Mouse (Mus musculus) layer of hippocampus, adult 11-12 months (tissue): ENCODE results near the gene Cabp4.

Source experiments
- DNase-seq: peaks from one replicate; pipeline ENCODE4 v3.0.0; 2022; ENCODE audit warnings: low spot score

Gene Cabp4

DNA sequence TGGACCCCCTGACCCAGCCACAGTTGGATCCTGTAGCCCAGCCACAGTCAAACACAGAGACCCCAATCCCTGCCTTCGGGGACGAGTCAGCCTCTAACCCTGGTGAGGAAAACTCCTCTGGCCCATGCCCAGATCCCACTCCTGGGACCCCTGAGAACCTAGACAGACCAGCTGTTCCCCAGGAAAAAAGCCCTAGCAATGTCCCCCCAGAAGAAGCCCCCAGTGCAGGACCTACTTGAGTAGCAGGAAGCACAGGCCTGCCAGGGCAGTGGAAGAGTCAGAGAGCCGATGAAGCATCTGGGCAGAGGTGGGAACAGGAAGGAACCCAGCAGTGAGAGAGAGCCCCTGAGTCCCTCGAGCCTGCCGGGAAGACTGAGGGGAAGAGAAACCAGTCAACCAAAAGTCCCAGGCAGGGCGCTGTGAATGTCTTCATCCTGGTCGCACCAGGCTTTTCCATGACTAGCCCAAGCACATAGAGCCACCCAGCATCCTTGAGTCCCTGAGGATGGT lies at the start of gene Cabp4:
Gene Cabp4, minus strand, starts transcription at position 275 of the 510 bp plus-strand sequence.
- DNase-seq: no peak

DNA sequence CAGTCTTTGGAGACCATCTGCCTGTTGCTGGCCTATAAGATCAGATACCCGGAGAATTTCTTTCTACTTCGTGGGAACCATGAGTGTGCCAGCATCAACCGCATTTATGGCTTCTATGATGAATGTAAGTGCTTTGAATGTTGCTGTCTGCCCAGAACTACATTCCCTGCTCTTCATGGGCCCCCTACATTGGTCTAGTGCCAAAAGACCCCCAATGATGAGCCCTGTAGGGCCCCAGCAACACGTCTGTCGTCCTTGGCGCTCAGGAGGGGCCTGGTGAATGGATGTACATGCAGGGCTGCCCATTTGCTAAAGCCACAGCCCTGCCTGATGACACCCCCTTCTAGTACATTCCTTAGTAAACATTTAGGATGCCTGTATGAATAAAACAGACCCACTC lies 49.3 kb upstream of the Cabp4 start:
- DNase-seq: no peak

DNA sequence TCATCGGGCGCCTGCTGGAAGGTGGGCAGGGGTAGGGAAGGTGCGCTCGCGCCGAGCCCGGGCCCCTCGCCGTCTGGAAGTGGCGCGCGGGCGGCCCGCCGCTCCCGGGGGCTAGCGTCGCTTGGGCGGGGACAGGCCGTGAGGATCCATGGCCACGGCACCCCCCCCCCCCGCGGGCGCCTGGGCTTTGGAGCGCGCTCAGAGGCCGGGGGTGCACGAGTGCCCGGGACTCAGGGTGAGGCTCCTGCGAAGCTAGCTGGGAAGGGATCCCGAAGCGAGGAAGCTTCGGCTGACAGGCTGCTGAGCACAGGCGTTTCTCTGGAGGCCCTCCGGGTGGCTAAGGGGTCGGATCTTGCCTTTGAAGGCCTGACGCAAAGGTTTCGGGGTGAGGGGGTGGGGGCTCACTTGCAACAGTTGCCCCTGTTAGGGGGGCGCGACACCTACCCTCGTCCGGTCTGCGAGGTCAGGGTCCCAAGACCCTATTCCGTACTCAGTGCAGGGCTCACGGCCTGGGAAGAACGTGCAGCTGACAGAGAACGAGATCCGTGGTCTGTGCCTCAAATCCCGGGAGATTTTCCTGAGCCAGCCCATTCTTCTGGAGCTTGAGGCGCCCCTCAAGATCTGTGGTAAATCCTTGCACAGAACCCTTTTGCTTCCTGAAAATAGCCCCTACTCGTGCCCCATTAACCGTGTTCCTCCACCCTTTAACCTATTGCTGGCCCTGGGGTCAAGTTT lies 48.6 kb upstream of the Cabp4 start:
- DNase-seq: no peak

- DNase-seq: peak; percentile 91
Measured at GRCm38 (mm10) chr19:4191528-4192250, 47.9 kb upstream of the Cabp4 start, which contains the start of gene Ppp1ca. TSS of gene Ppp1ca (plus strand) at chr19:4192065.

DNA sequence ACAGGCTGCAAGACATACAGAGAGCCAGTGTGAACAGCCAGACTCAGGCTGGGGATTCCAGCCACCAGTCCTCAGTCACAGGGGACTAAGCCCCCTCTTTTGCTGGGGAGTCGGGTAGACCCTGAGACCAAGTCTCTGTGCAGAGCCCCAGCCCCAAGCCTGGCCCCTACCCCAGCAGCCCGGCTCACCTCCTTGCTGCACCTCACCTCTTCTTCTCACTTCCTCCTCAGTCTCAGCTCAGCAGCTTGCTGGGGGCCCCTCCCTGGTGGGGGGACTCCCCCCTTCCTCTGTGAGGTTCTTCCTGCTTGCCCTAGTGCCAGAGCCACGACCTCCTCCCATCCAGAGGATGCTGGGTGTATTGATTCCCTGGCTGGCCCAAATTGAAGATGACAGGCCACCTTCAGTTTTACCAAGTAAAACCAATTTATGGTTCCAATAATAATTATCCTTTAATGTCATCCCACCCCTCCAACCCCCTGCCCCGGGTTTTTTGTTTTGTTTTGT lies 47.0 kb upstream of the Cabp4 start, which contains the start of gene Tbc1d10c:
Gene Tbc1d10c, minus strand, starts transcription at position 454 of the 504 bp plus-strand sequence.
- DNase-seq: no peak

- DNase-seq: no peak
Measured at GRCm38 (mm10) chr19:4189051-4189620, 45.3 kb upstream of the Cabp4 start.

DNA sequence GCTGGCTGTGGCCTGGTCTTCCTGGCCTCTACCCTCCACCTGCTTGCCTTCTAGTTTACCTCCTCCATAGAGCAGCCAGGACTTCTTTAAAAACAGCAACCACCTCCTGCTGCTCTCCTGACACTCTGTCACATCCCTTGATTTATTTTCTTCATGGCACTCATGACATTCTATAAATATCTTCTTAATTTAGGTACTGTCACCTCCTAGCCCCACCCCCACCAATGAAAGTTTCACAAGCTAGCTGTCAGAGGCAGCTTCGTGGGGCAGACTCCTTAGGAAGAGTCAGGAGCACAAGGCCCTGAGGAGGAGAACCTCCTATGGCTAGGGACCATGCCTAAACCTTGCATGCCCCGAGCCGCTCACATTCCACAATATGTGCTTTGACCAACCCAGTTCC lies 43.5 kb upstream of the Cabp4 start:
- no peak for DNase-seq

- no peak for DNase-seq
Measured at GRCm38 (mm10) chr19:4184976-4185975, 41.4 kb upstream of the Cabp4 start.

DNA sequence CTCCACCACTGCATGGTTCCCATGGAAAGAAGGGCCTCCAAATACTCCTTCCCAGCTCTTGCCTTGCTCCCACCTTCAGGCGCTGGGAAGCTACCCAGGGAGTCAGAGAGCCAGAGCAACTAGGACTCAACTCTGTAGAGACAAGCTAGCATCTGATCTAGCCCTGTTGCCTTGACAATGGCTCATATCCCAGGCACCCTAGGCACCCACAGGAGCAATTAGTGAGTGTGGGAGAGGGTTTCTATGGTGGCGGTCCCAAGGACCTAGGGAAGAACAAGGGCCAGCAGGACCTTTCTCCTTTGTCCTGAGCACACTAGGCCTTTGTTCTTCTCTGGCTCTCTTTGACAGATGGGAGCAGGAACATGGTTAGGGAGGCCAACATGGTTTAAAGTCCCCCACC lies 39.9 kb upstream of the Cabp4 start:
- DNase-seq: no peak

DNA sequence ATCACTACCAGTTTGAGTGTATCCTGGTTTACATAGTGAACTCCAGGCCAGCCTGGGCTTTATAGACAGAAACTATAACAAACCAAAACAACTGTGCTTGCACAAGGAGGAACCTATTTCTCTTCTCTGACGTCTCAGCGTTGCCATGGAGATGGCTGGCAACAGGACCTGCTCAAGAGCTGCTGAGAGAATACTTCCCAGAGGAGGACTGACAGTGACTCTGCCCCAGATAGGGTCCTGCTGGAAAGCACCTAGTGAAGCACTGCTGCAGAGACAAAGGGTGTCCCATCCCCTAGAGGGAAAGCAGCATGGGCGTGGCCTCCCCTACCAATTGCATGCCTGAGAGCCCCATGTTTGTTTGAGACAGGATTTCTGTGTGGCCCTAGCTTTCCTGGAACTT lies 38.1 kb upstream of the Cabp4 start:
- DNase-seq: peak; percentile 79

DNA sequence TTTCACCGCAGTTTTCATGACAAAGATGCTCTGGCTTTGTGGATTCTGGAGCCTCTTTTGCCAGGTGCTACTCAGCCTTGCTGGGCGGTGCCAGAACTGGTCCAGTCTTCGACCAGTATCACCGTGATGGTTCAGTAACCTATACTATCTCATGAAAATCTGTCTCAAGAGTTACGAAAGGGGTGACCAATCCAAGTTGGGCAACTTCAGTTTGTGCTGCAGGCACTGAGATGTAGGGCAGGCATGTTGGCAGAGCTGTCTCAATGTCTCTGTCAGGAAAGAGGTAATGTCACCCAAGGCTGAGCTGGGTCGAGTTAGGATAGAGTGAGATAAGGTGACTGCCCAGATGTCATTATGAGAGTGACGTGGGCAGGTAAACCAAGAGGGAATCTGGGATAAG lies 36.6 kb upstream of the Cabp4 start:
- no peak for DNase-seq

- peak; percentile 67 for DNase-seq
Measured at GRCm38 (mm10) chr19:4175368-4175947, 31.6 kb upstream of the Cabp4 start, which contains the start of gene Carns1. TSS of gene Carns1 (minus strand) at chr19:4175479.

DNA sequence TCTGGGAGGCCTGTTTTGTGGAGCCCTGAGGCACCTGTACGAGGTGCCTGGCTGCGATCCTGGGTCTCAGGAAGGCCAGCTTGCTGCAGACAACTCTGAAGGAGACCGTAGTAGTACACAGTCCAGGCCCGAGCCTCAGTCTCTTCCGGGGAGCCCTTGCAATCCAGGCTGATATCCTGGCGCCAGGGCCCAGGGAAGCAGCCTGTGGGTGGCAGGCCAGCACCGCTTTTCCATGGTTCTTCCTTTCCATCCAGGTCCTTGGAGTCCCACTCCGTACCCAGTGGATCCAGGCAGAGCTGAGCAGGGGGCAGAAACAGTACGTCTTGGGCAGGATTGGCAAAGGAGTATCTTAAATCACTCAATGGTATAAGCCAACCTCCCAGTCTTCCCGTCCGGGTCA lies 29.1 kb upstream of the Cabp4 start:
- DNase-seq: no peak

- DNase-seq: no peak
Measured at GRCm38 (mm10) chr19:4171393-4172290, 27.8 kb upstream of the Cabp4 start.

- DNase-seq: no peak
Measured at GRCm38 (mm10) chr19:4170723-4171392, 27.0 kb upstream of the Cabp4 start.

DNA sequence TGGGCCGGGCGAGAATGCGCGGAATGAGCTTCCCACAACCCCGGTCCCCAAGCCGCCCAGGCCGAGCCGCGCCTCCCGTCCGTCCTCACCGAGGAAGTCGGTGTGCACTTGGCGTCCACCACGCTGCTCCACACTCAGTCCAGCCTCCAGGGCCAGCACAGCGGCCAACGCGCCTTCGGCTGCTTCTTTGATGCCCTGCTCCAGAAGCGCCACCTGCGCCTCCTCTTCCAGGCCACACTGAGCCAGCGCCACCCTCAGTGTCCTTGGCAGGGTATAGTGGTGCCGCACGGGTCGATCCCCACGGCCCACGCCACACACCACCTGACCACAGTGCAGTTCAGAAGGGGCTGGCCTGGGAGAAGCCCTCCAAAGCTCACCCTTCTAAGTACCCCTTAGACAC lies 26.0 kb upstream of the Cabp4 start:
- DNase-seq: no peak

DNA sequence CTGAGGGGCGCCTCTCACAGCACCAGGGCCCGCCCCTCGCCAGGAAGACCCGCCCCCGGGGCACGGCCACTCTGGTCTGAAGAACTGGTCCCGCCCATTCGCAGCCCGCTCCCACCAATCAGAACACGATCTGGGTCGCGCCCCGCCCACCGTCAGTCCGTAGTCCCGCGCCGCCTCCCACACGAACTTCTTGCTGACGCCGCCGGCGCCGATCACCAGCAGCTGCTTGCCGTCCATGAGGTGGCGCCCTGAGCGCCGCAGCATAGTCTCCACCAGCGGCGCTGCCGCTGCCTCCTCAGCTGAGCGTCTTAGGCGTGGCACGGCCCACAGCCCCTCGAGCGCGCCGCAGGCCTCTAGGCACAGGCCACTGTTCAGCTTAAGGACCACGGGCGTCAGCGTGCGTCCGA lies 25.5 kb upstream of the Cabp4 start:
- peak; percentile 99 for DNase-seq

DNA sequence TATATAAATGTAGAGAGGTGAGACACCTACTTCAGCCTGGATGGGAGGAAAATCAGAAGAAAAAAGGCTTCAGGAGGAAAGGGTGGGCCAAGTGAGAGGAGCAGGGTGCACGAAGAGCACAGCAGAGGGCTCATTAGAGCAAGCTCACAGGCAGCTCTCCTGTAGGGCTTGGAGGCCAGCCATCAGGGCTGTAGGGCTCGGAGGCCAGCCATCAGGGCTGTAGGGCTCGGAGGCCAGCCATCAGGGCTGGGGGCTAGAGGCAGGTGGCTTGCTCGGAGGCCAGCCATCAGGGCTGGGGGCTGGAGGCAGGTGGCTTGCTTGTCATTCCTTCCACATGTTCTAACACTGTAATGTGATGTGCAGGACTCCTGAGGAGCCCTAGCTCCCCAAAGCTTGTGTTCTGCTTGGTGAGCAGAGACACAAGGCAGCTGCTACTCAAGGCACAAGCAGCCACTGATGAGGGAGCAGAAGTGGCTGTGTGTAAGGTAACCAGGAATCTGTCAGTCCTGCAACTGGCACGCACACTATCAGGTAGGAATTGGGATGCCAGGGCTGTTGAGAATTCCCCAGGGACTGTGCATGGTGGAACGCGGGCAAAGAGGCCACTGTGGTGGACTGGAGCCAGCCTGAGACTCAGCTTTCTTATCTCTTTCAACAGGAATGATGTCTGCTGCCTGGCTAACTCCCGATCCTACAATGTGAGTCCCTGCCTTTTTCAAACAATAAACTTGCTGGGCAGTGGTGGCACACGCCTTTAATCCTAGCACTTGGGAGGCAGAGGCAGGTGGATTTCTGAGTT lies 23.0 kb upstream of the Cabp4 start:
- no peak for DNase-seq
